Mouse (Mus musculus) E14TG2a.4 (cell line): Measurements from ENCODE around the gene Prx.

ENCODE experiments used
- CTCF ChIP-seq: conservative IDR thresholded peaks from 2 replicates; pipeline ENCODE4 v1.5.1; 2014; ENCODE audit warnings: low read length
- NANOG ChIP-seq: IDR thresholded peaks from 2 replicates; pipeline ENCODE4 v1.6.1; 2014; ENCODE audit warnings: borderline replicate concordance, low read length, mixed read lengths
- POU5F1 ChIP-seq: IDR thresholded peaks from 2 replicates; pipeline ENCODE4 v1.6.1; 2014; ENCODE audit warnings: low read length, borderline replicate concordance

DNA sequence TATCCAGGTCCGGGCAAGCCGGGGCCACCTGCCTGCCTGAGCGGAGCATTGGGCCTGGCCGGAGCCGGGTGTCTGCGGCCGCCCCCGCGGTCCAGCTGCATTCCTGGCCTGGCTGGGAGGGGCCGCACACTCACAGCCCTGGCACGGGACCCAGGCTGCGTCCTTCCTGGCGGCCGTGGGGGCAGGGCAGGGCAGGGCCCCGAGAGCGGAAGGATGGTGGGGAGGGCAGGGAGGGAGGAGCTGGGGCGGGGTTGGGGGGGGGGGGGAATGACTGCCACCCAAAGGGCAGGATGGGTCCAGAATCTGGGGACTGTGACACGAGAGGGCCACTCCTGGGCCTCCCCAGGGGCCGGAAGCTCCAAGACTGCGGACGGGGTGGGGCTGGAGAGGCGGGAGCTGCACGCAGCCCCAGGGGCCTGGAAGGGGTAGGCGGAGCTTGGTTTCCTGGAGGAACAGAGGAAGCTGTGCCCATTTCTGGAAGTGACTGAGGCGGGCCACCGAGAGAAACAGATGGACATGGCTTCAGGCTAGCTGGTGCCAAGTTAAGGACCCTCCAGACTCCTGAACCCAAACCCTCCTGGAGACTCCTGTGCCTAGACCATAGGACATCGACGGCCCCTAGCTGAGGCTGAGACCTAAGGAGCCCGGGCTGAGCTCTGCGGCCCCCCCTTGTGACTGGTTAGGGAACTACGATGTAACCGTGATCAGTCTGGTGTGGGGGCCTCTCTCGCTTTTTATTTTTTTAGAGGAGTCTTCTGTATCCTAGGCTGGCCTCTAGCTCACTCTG lies 8.4 kb upstream of the Prx start:
- TF ChIP-seq CTCF (peak; percentile 99), NANOG (no peak), POU5F1 (no peak)
